Comparison of ENCODE assay signal across 8 mouse cellular contexts in genomic region chr6:120592705-120593104, GRCm38 (mm10).
DNase-seq lines count a peak whose midpoint lies in the region; ATAC-seq and TF ChIP-seq lines count a peak whose summit lies in the region.

No protein-coding gene starts in this region.

- no peaks in the 10 kb centered on the region for H3K9me3 ChIP-seq in heart, embryonic 15.5 days (replicated peaks)
- H3K9me3 ChIP-seq in E14TG2a.4 (ENCODE audit: low read length), result no peaks in the 10 kb centered on the region
- H3K9me3 ChIP-seq in limb, embryonic 10.5 days (replicated peaks), result no peaks in the 10 kb centered on the region

- H3K4me3 ChIP-seq in heart, embryonic 15.5 days, result no peak overlapping the region
- H3K4me3 ChIP-seq in E14TG2a.4 (replicated peaks; ENCODE audit: low read length), result peak overlapping the region; percentile 50
- H3K4me3 ChIP-seq in limb, embryonic 10.5 days, result peak overlapping the region; percentile 30

- no peak overlapping the region for H3K9ac ChIP-seq in heart, embryonic 15.5 days

- ATAC-seq in heart, embryonic 15.5 days (replicated peaks; ENCODE audit: insufficient number of reproducible peaks, insufficient read depth, low FRiP score, low read depth), result no peak
- no peak for ATAC-seq in inflammation-experienced regulatory T-cells, adult 6 months

- no peak for TF ChIP-seq CTCF in E14TG2a.4 (conservative IDR thresholded peaks at IDR 0.05; ENCODE audit: low read length)

- H3K4me2 ChIP-seq in heart, embryonic 15.5 days, result peak overlapping the region; percentile 6; the same call in 1 of the 2 replicates

- H3K27ac ChIP-seq in heart, embryonic 15.5 days, result no peak overlapping the region
- H3K27ac ChIP-seq in limb, embryonic 10.5 days, result peak overlapping the region; percentile 85

- intact Hi-C loops in heart, postnatal 25 days (cut with DNase I), result no loop called here

- H3K27me3 ChIP-seq in heart, embryonic 15.5 days, result no peaks in the 10 kb centered on the region
- H3K27me3 ChIP-seq in E14TG2a.4 (ENCODE audit: insufficient read depth, low read length), result peaks cover 23% of the 10 kb centered on the region
- H3K27me3 ChIP-seq in limb, embryonic 10.5 days (ENCODE audit: low read depth, poor library complexity, severe bottlenecking), result no peaks in the 10 kb centered on the region

- WGBS in heart, embryonic 15.5 days, result 41% methylated on average over 7 of the region's 7 CpGs
- WGBS in limb, embryonic 10.5 days, result 15% methylated on average over 7 of the region's 7 CpGs

- no peak for DNase-seq in heart, postnatal 25 days (ENCODE audit: low spot score)
- DNase-seq in cerebellum, postnatal 25 days, result peak; percentile 44 to 56
- DNase-seq in limb, embryonic 10.5 days (ENCODE audit: low spot score), result peak; percentile 51
- no peak for DNase-seq in Muller cell, postnatal 12 days (ENCODE audit: inconsistent ontology term)
- no peak for DNase-seq in layer of hippocampus, postnatal 14 days (ENCODE audit: low spot score in 2 of 2)

- no peaks in the 10 kb centered on the region for H3K36me3 ChIP-seq in heart, embryonic 15.5 days
- no peaks in the 10 kb centered on the region for H3K36me3 ChIP-seq in E14TG2a.4 (ENCODE audit: insufficient read depth, low read length)
- H3K36me3 ChIP-seq in limb, embryonic 10.5 days, result no peaks in the 10 kb centered on the region

- peaks cover 13% of the 10 kb centered on the region for H3K4me1 ChIP-seq in heart, embryonic 15.5 days (replicated peaks)
- peaks cover 21% of the 10 kb centered on the region for H3K4me1 ChIP-seq in E14TG2a.4 (replicated peaks; ENCODE audit: low read depth, low read length)
- peaks cover 41% of the 10 kb centered on the region for H3K4me1 ChIP-seq in limb, embryonic 10.5 days

Comparison
In these comparisons a context has a peak if more than half of its experiments do, and no peak if none do; other contexts are left out.
1. DNase-seq: peak in cerebellum, postnatal 25 days (2 of 2) and limb, embryonic 10.5 days (single experiment); none in heart, postnatal 25 days (single experiment), Muller cell, postnatal 12 days (single experiment) and layer of hippocampus, postnatal 14 days (0 of 2).